Mouse (Mus musculus): Measurements from ENCODE around the gene Uhrf1.
A peak's percentile ranks its signal among the peaks of the same experiment; 100 is the strongest.

Gene Uhrf1

DNA sequence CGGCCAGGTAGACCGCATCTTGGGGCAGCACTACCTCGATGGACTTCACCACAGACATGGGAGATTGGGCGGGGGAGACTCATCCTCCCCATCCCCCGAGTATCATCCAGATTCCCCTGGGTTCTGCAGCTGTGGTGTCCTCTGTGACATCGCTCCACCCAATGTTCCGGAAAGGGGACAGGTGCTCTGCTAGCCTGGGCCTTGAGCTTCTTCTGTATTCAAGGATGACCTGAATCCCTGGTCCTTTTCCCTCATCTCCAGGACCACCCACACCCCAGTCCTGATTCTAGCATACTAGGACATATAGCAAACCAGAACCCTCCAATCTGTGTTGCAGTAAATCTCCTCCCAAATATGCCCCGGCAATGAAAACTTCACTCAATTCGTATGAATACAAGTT is 2.9 kb upstream of the Uhrf1 start, which contains the start of gene Arrdc5:
TSS of gene Arrdc5 (minus strand) at position 101 of the 400 bp plus-strand sequence.
- no peak for DNase-seq (ENCODE audit: low read depth)

- no peak for DNase-seq (ENCODE audit: low read depth)
These were observed 641 bp upstream of the Uhrf1 start for GRCm38 (mm10) chr17:56302363-56302996.

DNA sequence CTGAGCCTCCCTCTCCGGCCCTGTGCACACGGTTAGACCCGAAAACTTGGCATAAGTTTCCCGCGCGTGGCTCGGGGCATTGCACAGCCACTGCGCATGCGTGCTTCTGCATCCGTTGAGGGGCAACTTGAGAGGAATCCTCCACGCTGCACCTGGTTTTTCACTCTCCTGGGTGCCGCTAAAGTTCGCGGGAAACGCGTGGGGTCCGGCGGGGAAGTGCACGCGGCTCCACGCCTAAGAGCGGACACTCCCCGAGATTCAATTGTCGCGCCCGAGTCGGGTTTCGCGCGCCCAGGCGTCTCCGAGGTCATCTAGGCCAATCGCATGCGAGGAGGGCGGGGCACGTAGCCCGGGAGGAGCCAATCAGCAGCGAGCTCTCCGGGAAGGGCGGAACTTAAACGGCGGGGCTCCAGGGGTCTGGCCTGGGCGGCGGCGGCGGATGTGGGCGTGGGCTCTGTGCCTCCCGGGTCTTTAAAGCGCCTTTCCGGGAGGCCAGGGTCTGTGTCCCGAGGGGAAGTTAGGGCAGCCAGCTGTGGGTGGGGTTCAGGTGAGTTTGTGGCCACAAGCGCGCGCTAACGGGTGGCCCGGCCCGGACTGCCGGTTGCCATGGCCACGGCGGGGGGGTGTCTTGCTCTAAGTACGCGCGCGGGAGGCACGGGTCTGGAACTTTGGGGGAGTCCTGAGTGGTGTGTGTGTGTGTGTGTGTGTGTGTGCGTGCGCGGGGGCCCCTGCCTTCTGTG is 896 bp downstream of the Uhrf1 start:
- peak; percentile 87 for DNase-seq (ENCODE audit: low read depth)

GRCm38 (mm10) chr17:56304718-56305117 is 1.6 kb downstream of the Uhrf1 start:
- no peak for DNase-seq (ENCODE audit: low read depth)

DNA sequence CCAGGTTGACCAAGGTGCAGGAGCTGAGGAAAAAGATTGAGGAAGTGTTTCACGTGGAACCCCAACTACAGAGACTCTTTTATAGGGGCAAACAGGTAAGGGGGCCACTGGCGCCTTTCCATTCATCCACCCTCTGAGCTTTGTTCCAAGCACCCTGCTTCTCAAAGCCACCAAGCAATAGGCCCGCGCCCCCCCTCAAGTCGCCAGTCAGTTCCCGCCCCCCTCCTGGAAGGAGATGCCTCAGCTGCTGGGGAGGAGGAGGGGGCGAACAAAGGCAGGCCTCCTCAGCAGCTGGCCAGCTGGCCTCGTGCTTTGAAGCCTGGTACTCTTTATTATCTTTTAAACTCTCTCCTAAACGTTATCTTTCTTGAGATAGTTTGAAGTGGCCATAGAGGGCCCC is 2.0 kb downstream of the Uhrf1 start:
- no peak for DNase-seq (ENCODE audit: low read depth)

DNA sequence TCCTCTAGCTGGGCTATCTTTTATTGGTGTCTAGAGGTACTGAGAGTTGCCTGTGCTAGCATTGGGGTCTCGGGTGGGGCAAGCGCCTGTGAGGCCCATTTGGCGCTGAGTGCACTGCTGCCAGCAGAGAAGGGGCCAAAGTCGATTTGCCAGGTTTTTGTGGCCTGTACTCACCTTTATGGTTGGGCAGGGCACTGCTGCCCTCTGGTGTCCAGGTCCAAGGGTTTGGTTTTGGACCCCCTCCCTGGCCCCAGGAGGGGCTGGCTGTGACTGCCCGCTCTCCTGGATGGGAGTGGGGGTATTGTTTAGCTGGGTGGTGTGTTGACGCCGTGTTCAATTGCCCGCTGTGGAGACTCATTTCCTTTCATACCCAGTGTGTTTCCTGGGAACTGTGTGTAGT is 2.7 kb downstream of the Uhrf1 start:
- no peak for DNase-seq (ENCODE audit: low read depth)

DNA sequence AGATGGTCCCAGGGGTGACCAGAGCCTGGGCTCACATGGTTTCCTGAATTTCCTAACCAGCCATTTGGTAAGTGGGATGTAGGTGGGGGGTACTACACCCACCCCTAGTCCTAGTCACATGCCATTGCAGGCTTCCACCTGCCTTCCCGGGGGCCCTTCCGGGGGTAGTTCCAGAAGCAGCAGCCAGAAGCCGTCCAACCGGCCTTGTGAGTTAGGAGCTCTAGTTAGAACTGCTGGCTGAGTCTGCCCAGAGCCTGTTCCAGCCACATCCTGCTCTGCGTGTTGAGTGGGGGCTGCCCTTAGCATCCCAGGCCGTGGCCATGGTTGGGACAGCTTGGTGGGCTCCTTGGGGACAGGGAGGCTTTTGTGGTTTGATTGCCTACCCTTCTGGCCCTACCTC is 5.0 kb downstream of the Uhrf1 start:
- DNase-seq (ENCODE audit: low read depth): no peak

GRCm38 (mm10) chr17:56309191-56309945 is 6.2 kb downstream of the Uhrf1 start:
- no peak for DNase-seq (ENCODE audit: low read depth)

DNA sequence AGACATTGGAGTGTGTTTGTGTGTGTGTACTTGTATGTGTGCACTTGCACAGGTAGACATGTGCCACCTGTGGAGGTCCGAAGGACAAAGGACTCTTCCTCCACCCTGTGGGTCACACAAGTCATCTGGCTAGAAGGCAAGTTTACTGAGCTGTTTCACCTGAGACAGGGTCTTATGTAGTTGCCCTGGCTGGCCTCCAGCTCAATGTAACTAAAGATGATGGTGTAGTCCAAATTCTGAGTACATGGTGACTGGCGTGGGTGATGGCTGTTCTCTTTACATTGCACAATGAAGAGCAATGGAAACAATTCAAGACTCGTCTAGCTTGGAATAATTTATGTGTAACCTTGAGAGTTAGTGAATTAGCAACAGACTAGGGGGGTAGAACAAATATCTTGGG is 21.3 kb downstream of the Uhrf1 start:
- DNase-seq (ENCODE audit: low read depth): no peak

GRCm38 (mm10) chr17:56325450-56326152 is 22.5 kb downstream of the Uhrf1 start, which contains the start of gene Kdm4b:
Kdm4b (plus strand) TSS chr17:56326062.
- peak; percentile 100 for DNase-seq (ENCODE audit: low read depth)

DNA sequence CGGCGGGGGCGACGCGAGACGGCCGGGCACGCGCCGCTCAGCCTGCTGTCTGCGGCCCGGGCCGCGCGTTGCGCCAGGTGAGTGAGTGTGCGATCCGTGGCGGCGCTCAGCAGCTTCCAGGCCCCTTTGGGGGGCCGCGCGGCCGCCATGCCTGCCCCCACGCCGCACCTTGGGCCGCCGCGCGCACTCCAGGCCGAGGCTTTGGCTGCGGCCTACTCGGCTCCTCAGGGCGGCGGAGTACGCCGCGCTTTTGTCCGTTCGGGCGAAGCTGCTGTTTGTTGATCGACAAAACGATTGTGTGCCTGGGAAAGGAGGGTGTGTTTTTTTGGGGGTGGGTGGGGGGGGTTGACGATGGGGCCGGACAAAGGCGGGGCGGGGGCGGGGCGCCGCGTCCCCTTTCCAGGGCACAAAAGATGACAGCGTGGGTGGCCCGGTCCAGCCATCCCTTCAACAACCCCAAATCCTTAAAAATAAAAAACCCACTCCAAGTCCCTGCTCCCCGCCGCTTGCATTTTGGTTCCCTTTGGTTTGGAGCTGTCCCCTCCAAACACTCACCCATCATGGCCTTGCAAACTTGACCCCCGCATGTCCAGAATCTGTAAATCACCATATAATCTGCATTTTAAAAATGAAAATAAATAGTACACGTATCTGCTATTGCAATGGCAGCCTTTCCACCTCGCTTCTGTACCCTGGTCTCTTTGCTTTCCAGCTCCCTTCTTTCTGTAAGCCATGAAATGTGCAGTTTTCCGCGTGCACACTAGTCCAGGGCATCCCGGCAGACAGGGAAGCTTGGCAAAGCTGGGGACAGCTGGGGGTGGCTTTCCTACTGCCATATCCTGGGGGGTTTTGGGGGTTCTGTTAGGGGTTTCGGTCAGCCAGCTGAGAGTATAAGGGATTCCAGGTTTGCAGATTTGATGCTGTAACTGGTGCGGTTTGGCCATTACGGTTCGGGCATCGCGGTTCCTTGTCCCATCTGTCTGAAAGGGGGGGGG is 23.3 kb downstream of the Uhrf1 start:
- no peak for DNase-seq (ENCODE audit: low read depth)

DNA sequence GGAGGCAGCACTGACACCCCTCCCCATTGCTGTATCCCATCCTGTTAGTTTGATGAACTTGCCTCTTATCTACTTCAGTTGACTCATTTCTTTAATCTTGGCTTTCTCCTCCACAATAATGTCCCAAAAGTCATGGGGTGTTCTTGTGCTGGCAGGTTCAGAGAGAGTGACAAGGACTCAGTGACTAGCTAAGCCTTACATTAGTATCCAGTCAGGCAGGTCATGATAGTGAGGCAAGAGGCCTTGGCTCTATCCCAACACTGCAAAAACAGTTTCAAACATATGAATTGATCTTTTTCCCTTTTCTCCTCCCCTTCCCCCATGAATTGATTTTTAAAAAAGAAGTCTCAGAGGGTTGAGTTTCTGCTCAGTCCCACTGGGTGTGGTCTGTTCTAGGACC is 26.1 kb downstream of the Uhrf1 start:
- no peak for DNase-seq (ENCODE audit: low read depth)

DNA sequence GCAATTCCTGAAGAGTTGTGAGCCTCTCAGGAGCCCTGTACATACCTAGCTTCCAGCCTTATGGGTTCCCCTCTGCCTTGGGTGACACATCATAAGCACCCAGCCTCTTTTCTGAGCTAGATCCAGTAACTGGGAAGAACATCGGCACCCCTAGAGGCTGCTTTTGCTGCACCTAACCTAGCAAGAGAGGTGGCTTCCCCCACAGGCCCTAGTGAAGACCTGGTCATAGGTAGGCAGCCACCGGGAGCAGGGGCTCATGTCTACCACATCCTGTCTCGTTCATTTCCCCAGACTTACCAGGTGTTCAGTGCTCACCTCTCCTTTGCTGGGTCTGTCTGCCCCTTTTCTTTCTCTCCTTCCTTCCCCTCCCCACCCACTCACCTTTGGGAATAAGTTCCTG is 27.2 kb downstream of the Uhrf1 start:
- no peak for DNase-seq (ENCODE audit: low read depth)

- no peak for DNase-seq (ENCODE audit: low read depth)
These were observed 28.1 kb downstream of the Uhrf1 start for GRCm38 (mm10) chr17:56331256-56331655.

DNA sequence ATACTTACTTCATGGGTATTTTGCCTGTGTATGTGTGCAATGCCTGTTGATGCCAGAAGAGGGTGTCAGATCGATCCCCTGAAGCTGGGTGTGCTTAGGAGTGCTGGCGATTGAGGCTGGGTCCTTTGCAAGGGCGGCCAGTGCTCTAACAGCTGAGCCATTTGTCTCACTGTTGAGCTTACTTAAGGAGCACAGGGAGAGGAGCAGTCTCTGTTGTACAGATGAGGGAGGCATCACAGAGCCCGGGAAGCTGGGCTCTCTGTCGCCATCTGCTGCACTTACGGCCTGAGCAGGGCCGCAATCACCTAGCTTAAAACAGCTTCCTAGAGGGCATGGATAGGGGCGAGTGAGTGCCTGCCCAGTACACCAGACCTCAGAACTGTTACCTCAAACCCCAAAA is 29.9 kb downstream of the Uhrf1 start:
- no peak for DNase-seq (ENCODE audit: low read depth)

DNA sequence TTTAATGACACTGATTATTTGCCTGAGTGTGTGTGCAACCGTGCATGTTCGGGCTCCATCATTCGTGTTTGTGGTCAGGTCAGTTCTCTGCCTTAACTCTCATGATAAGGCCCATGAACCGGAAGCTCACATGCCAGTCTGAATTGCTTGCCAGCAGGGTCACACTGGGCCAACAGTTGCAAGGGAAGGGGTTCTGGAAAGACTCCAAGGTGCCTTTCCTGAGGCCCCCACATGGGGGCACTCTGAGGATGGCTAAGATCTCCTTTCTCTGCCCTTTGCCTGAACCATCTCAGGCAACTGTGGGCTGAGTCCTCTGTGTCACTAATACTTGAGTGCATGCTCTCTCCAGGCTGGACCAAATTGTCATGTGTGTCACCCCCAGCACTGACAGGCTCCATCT is 34.1 kb downstream of the Uhrf1 start:
- DNase-seq (ENCODE audit: low read depth): no peak

- DNase-seq (ENCODE audit: low read depth): no peak
These were observed 34.7 kb downstream of the Uhrf1 start for GRCm38 (mm10) chr17:56337791-56338190.

GRCm38 (mm10) chr17:56338909-56339308 is 35.8 kb downstream of the Uhrf1 start:
- no peak for DNase-seq (ENCODE audit: low read depth)

GRCm38 (mm10) chr17:56340717-56341116 is 37.6 kb downstream of the Uhrf1 start:
- DNase-seq (ENCODE audit: low read depth): no peak

- DNase-seq (ENCODE audit: low read depth): no peak
These were observed 40.3 kb downstream of the Uhrf1 start for GRCm38 (mm10) chr17:56343466-56343865.

GRCm38 (mm10) chr17:56345364-56345763 is 42.2 kb downstream of the Uhrf1 start:
- DNase-seq (ENCODE audit: low read depth): no peak

All from fibroblast of lung, adult 2 months (primary cell).